Mouse (Mus musculus) urinary bladder, postnatal 36 days (tissue): ENCODE results near the gene Col8a1.

Source experiments
- DNase-seq, 2 experiments: peaks; one replicate each; pipeline ENCODE4 v3.0.0; 2022; ENCODE audit warnings: low spot score in 2 of 2, mixed read lengths in 1 of 2

Gene Col8a1

GRCm38 (mm10) chr16:57672251-57672650 lies 82.3 kb downstream of the Col8a1 start:
- no peak for DNase-seq

- DNase-seq: no peak
Observed at GRCm38 (mm10) chr16:57671637-57672036, 82.9 kb downstream of the Col8a1 start.

- no peak for DNase-seq
Observed at GRCm38 (mm10) chr16:57669348-57669747, 85.2 kb downstream of the Col8a1 start.

GRCm38 (mm10) chr16:57662661-57663060 lies 91.9 kb downstream of the Col8a1 start:
- DNase-seq: peak in 1 of 2 experiments; percentile 27

- peak in 1 of 2 experiments; percentile 20 for DNase-seq
Observed at GRCm38 (mm10) chr16:57649888-57650287, 104.6 kb downstream of the Col8a1 start.

- no peak for DNase-seq
Observed at GRCm38 (mm10) chr16:57641346-57641885, 113.1 kb downstream of the Col8a1 start.

- DNase-seq: no peak
Observed at GRCm38 (mm10) chr16:57634766-57635165, 119.8 kb downstream of the Col8a1 start.

GRCm38 (mm10) chr16:57634191-57634590 lies 120.3 kb downstream of the Col8a1 start:
- DNase-seq: peak; percentile 58 to 68

- no peak for DNase-seq
Observed at GRCm38 (mm10) chr16:57611768-57612167, 142.8 kb downstream of the Col8a1 start.

GRCm38 (mm10) chr16:57606444-57607227 lies 147.9 kb downstream of the Col8a1 start, which contains the start of gene Cmss1:
Cmss1 (minus strand) TSS chr16:57606864.
- DNase-seq: peak; percentile 69 to 79

- DNase-seq: no peak
Observed at GRCm38 (mm10) chr16:57601031-57601430, 153.5 kb downstream of the Col8a1 start.

GRCm38 (mm10) chr16:57597295-57597957 lies 157.1 kb downstream of the Col8a1 start:
- DNase-seq: no peak

GRCm38 (mm10) chr16:57593422-57594157 lies 160.9 kb downstream of the Col8a1 start:
- DNase-seq: no peak

GRCm38 (mm10) chr16:57585201-57585600 lies 169.3 kb downstream of the Col8a1 start:
- no peak for DNase-seq

GRCm38 (mm10) chr16:57582008-57582407 lies 172.5 kb downstream of the Col8a1 start:
- DNase-seq: no peak

- no peak for DNase-seq
Observed at GRCm38 (mm10) chr16:57580041-57580440, 174.5 kb downstream of the Col8a1 start.

GRCm38 (mm10) chr16:57577519-57577918 lies 177.0 kb downstream of the Col8a1 start:
- no peak for DNase-seq

GRCm38 (mm10) chr16:57575764-57576388 lies 178.7 kb downstream of the Col8a1 start:
- no peak for DNase-seq
